Mouse (Mus musculus) brown adipose tissue, adult 24 weeks (tissue): ENCODE results near the gene Hist1h2bb. TPM values are rescaled to one million over a fixed set of nuclear protein-coding genes. Genes with fewer than 3 reads are reported as not detected.
"Not testable (repeated sequence)": the region's sequence is repeated elsewhere in the genome, so short reads cannot be mapped to it uniquely, and the experiment has no call there.

Experiments
- H3K27ac ChIP-seq: fragments of 200-500 bp; replicated peaks from 2 replicates; pipeline ENCODE4 v1.5.1; 2012; ENCODE audit warnings: low read depth, mild to moderate bottlenecking, low read length
- H3K4me1 ChIP-seq: fragments of 200-500 bp; 2 replicates; pipeline ENCODE4 v1.6.1; 2012; ENCODE audit warnings: low read length, mixed read lengths; ENCODE audit not compliant: control insufficient read depth, insufficient read depth, insufficient read length
- H3K4me3 ChIP-seq: fragments of 200-500 bp; 2 replicates; pipeline ENCODE4 v1.5.1; 2012; ENCODE audit warnings: low read depth, mild to moderate bottlenecking, low read length, moderate library complexity; ENCODE audit not compliant: insufficient read depth
- polyA plus RNA-seq: library from polyadenylated mRNA; stranded (reverse); fragments of >200 nt; gene quantifications from 2 replicates; pipeline ENCODE4 v1.2.4, GENCODE M21; 2012; ENCODE audit not compliant: missing spikeins, insufficient read depth, insufficient read length

The Hist1h2bb gene
- polyA plus RNA-seq, 1 experiment, result not detected

DNA sequence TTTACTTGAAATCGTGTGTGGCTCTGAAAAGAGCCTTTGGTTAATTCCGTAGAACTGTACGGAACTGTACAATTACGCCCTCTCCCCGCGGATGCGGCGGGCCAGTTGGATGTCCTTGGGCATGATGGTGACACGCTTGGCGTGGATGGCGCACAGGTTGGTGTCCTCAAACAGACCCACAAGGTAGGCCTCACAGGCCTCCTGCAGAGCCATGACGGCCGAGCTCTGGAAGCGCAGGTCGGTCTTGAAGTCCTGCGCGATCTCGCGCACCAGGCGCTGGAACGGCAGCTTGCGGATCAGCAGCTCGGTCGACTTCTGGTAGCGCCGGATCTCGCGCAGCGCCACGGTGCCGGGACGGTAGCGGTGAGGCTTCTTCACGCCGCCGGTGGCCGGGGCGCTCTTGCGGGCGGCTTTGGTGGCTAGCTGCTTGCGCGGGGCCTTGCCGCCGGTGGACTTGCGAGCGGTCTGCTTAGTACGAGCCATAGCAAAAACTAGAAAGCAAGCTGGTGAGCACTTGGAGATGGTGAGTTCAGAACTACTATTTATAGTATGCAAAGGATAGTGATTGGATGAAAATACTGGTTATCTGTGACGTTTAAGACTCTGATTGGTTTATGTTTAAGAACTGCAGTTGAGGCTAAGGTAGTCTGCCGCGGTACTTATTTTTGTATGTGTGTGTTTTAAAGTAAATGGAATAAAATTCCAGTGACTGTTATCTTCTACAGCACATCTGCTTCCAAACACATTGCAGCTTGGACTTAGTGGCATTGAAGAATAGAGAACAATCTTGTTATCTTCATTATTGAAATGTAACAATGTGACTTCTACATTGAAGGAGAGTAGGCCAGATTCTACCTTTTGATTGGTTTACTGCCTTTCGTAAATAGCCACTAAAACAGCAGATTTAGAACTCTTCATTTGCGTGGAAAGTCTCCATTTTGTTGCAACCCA lies 15.6 kb downstream of the Hist1h2bb start, which contains the start of gene Hist1h3a:
Gene Hist1h3a, minus strand, starts transcription at position 516 of the 951 bp plus-strand sequence.
- Histone ChIP-seq H3K27ac (peak within 1 kb of the TSS; percentile 20; the same call in 1 of the 2 replicates), H3K4me3 (peak within 1 kb of the TSS; percentile 52)
- H3K4me1 ChIP-seq, result not testable (repeated sequence)

DNA sequence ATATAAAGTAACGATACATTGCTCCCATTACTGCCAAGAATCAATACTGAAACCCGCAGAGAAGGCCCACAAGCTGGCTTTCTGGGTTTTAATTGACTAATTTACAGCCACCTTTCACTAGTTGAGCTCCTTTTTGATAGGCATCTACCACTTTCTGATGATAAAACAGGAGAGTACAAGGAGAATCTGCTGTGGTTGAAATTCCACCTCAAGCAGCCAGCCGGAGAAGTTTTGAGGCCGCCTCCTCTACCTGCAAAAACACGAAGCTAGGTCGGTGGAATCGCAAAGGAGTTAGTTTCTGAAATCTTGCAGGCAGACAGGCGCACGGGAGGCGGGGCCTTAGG lies 16.7 kb downstream of the Hist1h2bb start:
- H3K4me3 ChIP-seq, result peak overlapping the region; percentile 11
- H3K4me1 ChIP-seq, result no peaks in the 10 kb centered on the region
- no peak overlapping the region for H3K27ac ChIP-seq

DNA sequence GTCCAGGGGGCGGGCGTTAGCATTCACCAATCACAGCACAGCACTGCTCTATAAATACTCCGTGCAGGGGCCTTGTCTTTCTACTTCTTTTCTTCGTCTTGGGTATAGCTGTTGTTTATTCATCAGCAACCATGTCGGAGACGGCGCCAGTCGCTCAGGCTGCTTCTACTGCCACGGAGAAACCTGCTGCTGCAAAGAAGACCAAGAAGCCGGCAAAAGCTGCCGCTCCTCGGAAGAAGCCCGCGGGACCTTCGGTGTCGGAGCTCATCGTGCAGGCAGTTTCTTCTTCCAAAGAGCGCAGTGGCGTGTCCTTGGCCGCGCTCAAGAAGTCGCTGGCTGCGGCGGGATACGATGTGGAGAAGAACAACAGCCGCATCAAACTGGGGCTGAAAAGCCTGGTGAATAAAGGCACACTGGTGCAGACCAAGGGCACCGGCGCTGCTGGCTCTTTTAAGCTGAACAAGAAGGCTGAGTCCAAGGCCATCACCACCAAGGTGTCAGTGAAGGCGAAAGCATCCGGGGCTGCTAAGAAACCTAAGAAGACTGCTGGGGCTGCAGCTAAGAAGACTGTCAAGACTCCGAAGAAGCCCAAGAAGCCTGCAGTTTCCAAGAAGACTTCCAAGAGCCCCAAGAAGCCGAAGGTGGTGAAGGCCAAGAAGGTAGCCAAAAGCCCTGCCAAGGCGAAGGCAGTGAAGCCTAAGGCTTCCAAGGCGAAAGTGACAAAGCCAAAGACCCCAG lies 17.2 kb downstream of the Hist1h2bb start, which contains the start of gene Hist1h1a:
Gene Hist1h1a, plus strand, starts transcription at position 81 of the 738 bp plus-strand sequence.
- no peaks in the 10 kb centered on the region for H3K4me1 ChIP-seq
- H3K4me3 ChIP-seq, result peak within 1 kb of the TSS; percentile 66
- no peak within 1 kb of the TSS for H3K27ac ChIP-seq

DNA sequence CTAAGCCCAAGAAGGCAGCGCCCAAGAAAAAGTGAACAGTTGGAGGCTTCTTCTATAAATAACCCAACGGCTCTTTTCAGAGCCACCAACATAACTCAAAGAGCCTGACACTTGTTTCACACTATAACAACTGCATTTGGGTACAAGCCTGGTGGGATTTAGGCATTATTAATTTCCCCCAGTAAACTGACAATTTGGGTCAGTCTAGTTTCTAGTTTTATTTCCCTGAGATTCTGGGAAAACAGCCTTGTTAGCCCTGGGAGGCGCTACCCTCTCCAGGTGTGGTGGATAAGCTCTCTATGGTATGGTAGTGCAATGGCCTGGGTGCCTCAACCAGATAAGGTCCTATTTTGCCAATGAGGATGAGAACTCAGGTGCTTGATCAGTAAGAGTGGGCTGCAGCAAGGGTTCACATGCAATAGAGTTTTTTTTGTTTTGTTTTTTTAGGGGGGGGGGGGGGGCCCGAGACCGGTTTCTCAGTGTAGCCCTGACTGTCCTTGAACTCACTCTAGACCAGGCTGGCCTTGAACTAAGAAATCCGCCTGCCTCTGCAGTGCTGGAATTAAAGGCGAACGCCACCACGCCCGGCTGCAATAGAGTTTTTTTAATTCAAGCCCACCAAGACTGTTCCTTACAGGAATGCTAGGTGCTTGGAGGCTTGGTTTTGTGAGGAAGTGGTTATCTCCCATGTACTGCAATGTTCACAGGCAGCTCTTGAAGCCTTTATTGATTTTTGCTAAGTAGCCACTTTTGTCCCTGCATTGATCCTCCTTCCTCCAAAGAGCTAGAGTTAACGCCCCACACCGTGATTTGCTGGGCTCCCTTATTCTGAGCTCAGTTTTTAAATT lies 18.0 kb downstream of the Hist1h2bb start:
- Histone ChIP-seq H3K4me3 (no peak overlapping the region), H3K27ac (no peak overlapping the region)

DNA sequence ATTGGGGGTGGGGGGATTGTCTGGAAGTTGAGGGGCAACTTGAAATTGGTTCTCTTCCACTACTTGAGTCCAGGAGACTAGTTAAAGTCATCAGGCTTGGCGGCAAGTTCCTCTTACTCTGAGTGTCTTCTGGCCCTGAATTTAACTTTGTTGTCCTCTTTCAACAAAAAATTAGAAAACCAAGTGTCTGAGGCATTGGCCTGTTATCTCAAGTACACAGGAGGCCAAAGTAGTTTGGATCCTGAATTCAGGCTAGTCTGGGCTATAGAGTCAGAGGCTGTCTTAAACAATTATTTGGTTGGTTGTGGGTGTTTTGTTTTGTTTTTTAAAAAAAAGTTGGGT lies 18.6 kb downstream of the Hist1h2bb start:
- Histone ChIP-seq H3K4me3 (no peak overlapping the region), H3K4me1 (no peaks in the 10 kb centered on the region), H3K27ac (no peak overlapping the region)

More for the DNA sequence above, 18.0 kb downstream of the Hist1h2bb start:
- no peaks in the 10 kb centered on the region for H3K4me1 ChIP-seq

DNA sequence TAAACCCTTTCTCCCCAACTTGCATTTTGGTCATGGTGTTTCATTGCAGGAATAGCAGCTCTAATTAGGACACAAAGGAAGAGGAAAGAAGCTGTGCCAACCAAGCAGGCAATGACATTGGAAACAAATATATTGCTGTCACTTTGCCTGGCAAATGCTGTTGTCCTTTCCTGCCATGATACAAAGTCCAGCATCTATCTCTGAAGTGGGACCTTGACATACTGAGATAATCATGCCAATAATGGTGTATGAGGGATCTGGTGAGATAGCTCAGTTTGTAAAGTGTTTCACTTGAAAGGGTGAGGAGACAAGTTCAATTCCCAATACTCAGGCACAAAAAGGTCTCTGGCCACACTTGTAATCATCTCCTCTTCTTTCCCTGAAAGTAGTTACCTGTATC lies 20.2 kb downstream of the Hist1h2bb start:
- Histone ChIP-seq H3K4me3 (no peak overlapping the region), H3K27ac (no peak overlapping the region), H3K4me1 (no peaks in the 10 kb centered on the region)

DNA sequence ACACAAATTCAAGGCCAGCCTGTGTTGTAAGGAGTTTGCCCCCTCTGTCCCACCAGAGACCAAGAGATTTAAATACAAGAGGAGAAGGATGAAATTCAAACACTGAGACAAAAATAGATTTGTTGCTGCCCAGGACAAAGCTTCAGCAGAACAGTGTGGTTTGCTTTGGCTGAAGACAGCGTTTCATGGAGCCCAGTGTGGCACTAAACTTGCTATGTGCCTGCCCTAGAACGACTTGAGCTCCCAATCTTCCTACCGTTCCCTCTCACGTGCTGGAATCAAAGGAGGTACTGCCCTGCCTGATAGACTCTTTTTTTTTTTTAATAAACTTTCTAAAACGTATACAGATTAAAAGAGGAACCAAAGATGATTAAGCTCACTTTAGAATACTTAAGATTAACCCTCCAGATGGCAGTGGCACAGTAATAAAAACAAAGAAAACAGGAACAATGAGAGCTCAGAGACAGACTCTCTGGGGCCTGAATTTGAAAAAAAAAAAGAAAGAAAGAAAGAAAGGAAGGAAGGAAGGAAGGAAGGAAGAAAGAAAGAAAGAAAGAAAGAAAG lies 22.4 kb downstream of the Hist1h2bb start:
- Histone ChIP-seq H3K4me3 (no peak overlapping the region), H3K4me1 (no peaks in the 10 kb centered on the region), H3K27ac (no peak overlapping the region)

DNA sequence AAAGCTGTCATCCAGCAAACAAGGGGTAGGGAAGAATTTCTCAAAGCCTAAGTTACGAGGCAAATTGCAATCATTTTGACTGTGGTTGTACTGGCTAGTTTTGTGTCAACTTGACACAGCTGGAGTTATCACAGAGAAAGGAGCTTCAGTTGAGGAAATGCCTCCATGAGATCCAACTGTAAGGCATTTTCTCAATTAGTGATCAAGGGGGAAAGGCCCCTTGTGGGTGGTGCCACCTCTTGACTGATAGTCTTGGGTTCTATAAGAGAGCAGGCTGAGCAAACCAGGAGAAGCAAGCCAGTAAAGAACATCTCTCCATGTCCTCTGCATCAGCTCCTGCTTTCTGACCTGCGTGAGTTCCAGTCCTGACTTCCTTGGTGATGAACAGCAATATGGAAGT lies 23.1 kb downstream of the Hist1h2bb start, which contains the start of gene Trim38:
Gene Trim38, plus strand, starts transcription at position 301 of the 400 bp plus-strand sequence.
- H3K4me3 ChIP-seq, H3K4me1 ChIP-seq, H3K27ac ChIP-seq: not testable (repeated sequence)

DNA sequence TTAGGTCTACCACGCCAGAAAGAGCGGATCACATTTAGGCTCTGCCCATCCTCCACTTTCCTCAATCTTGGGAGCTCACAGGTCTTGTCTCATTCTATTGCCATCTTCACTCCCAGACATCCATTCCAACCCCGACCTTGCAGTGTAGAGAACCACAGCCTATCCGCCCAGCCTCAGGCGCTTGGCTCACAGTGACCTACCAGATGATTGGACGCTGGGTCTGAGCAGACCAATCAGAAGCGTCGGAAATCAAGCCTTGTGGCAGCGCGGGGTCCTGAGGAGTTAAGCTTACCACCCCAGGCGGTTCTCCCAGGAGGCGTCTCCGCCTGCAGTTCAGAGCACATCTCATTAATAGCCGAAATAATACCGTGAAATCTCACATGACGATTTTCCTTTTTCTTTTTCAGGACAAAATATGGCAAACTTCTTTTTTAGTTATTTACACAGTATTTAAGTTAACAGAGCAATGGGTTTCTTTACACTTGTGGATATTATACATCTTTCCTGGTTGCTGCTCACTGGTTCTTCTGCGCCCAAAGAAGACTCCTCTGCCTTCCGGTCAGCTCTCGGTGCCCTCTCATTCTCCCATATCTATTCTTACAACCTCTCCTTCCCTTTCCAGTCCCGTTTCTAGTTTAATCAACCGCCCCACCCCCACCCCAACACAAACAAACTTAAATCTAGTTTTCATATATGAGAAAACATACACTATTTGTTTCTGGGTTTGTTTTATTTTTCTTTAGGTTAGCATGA lies 26.2 kb downstream of the Hist1h2bb start:
- Histone ChIP-seq H3K4me1 (no peaks in the 10 kb centered on the region), H3K27ac (no peak overlapping the region), H3K4me3 (no peak overlapping the region)

DNA sequence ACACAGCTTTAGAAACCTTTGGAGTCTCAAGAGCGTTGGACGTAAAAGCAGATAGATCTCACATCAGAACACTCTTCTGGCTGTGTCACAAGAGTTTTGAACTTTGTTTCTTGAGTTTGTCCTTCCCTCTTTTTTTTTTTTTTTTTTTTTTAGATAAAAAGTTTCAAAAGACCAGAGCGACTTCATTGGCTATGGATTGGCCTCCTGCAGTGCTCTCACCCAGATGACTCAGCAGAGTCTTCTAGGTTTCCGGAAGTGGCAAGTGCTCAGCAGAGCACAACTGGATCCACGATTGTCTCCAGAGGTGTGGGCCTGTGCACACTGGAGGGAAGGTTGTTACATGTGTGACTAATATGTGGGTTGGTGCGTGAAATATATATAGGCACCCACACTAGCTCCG lies 31.8 kb downstream of the Hist1h2bb start:
- no peak overlapping the region for H3K4me3 ChIP-seq
- H3K4me1 ChIP-seq, result no peaks in the 10 kb centered on the region
- H3K27ac ChIP-seq, result no peak overlapping the region

DNA sequence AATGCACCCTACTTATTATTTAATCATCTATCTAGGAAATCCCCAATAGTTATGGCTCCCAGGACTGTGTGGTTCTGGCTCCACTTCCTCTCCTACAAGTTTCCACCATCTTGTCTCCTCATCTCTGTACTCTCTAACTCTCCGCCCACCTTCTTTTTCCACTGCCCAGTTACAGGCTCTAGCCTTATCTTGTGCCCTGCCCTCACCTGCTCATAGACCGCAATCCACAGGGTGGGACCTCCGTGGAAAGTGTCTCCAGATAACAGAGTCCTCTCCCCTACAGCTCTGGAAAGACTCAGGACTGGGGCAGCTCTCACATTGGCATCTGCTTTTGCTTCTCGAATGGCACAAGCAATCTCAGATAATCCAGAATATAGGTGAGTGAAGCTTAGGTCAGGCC lies 32.5 kb downstream of the Hist1h2bb start:
- Histone ChIP-seq H3K4me1 (no peaks in the 10 kb centered on the region), H3K4me3 (no peak overlapping the region), H3K27ac (no peak overlapping the region)

DNA sequence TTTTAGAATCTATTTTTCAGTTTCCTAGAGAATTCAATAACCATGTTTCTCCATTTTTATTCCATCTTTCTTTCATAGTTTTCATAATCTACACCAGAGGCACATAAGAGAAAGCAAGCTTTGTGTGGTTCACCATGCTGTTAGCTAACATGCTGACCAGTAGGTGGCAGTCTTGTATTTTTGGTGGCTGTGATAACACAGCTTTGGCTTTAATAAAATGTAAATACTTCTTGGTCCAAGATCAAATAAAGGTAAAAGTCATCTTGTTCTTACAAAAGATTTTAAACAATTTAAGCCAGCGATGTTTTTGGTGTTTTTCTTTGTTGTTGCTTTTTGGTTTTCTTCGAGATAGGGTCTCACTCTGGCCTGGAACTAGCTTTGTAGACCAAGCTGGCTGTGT lies 46.0 kb downstream of the Hist1h2bb start:
- Histone ChIP-seq H3K4me1 (no peaks in the 10 kb centered on the region), H3K4me3 (no peak overlapping the region)

More for the DNA sequence above, 46.0 kb downstream of the Hist1h2bb start:
- H3K27ac ChIP-seq, result no peak overlapping the region
